18 mouse cellular contexts compared by ENCODE assay signal in genomic region chr15:97163090-97163489, GRCm38 (mm10).
"Had no signal": no experiment of that assay in that cellular context is flagged by ENCODE, and none has a peak within 500 bp of the region (broad histone marks: within the 10 kb centered on the region; RNA-seq: fewer than 3 reads in every experiment).

No protein-coding gene starts in this region.

- H3K9ac ChIP-seq: lung, embryonic 14.5 days; midbrain, embryonic 13.5 days; midbrain, embryonic 15.5 days; neural tube, embryonic 13.5 days; neural tube, embryonic 15.5 days; stomach, embryonic 15.5 days had no signal

- ATAC-seq: midbrain, embryonic 13.5 days; midbrain, embryonic 15.5 days had no signal

- H3K27ac ChIP-seq: midbrain, embryonic 13.5 days; midbrain, embryonic 15.5 days; neural tube, embryonic 13.5 days; neural tube, embryonic 15.5 days; stomach, embryonic 15.5 days; stomach, postnatal 0 days had no signal

- H3K4me3 ChIP-seq: megakaryocyte, embryonic 14.5 days; midbrain, embryonic 13.5 days; midbrain, embryonic 15.5 days; neural tube, embryonic 13.5 days; neural tube, embryonic 15.5 days; stomach, embryonic 15.5 days had no signal

- DNase-seq: lung, adult 18-20 months; lung, embryonic 14.5 days; lung, postnatal 10 days; lung, postnatal 4 days; retina, postnatal 1 day; right cerebral cortex, adult 18-20 months; right cerebral cortex, postnatal 25 days; thymus, adult 2 months; thymus, postnatal 25 days; thymus, postnatal 4 days had no signal

- H3K27me3 ChIP-seq: megakaryocyte, embryonic 14.5 days; midbrain, embryonic 13.5 days; midbrain, embryonic 15.5 days; neural tube, embryonic 13.5 days; neural tube, embryonic 15.5 days; stomach, embryonic 15.5 days had no signal

- H3K4me2 ChIP-seq: lung, embryonic 14.5 days; midbrain, embryonic 11.5 days; midbrain, embryonic 13.5 days; midbrain, embryonic 15.5 days; neural tube, embryonic 13.5 days; neural tube, embryonic 15.5 days; stomach, embryonic 15.5 days had no signal

- H3K9me3 ChIP-seq: midbrain, embryonic 13.5 days; midbrain, embryonic 15.5 days; neural tube, embryonic 13.5 days; neural tube, embryonic 15.5 days; stomach, embryonic 15.5 days had no signal

- H3K4me1 ChIP-seq: megakaryocyte, embryonic 14.5 days; midbrain, embryonic 13.5 days; midbrain, embryonic 15.5 days; neural tube, embryonic 13.5 days; neural tube, embryonic 15.5 days; stomach, embryonic 15.5 days had no signal

- H3K36me3 ChIP-seq: midbrain, embryonic 13.5 days; midbrain, embryonic 15.5 days; neural tube, embryonic 13.5 days; neural tube, embryonic 15.5 days; stomach, embryonic 15.5 days had no signal
